Mouse (Mus musculus): ENCODE measurements at regions not wholly inside any gene's neighbourhood (a gene's known extent, or its start where the extent isn't known, plus 50 kb on each side); places are given as distances from the start of the nearest gene placed in this dataset.

GRCm38 (mm10) chr3:56437058-56437457 lies 253.6 kb upstream of the Nbea start:
- TF ChIP-seq CTCF (IDR thresholded peaks at IDR 0.05; ENCODE audit: low read depth) (no peak), EP300 (IDR thresholded peaks at IDR 0.05; ENCODE audit: low read depth) (no peak)

Data from heart, postnatal 0 days (tissue).